Mouse (Mus musculus) kidney, adult 2 months (tissue): ENCODE data around the gene Hdgfl3. TPM values are rescaled to one million over a fixed set of nuclear protein-coding genes. Genes with fewer than 3 reads are reported as not detected.
A peak's percentile ranks its signal among the peaks of the same experiment; 100 is the strongest.

Experiments used
- DNase-seq: peaks from one replicate; pipeline ENCODE4 v3.0.0; 2021
- H3K27ac ChIP-seq: fragments of 200-500 bp; 2 replicates; pipeline ENCODE4 v1.5.1; 2012; ENCODE audit warnings: low read depth, low read length, control low read depth, inconsistent platforms; ENCODE audit not compliant: insufficient read depth
- H3K27me3 ChIP-seq: fragments of 200-500 bp; replicated peaks from 2 replicates; pipeline ENCODE4 v1.6.1; 2012; ENCODE audit warnings: mild to moderate bottlenecking, moderate library complexity, low read length, inconsistent platforms; ENCODE audit not compliant: control insufficient read depth, insufficient read depth
- H3K36me3 ChIP-seq: fragments of 200-500 bp; 2 replicates; pipeline ENCODE4 v1.6.1; 2012; ENCODE audit warnings: mild to moderate bottlenecking, moderate library complexity, low read length, inconsistent platforms; ENCODE audit not compliant: control insufficient read depth, insufficient read depth
- H3K4me1 ChIP-seq: fragments of 200-500 bp; 2 replicates; pipeline ENCODE4 v1.6.1; 2011; ENCODE audit warnings: low read length; ENCODE audit not compliant: control insufficient read depth, insufficient read depth
- H3K4me3 ChIP-seq: fragments of 200-500 bp; 2 replicates; pipeline ENCODE4 v1.5.1; 2011; ENCODE audit warnings: mild to moderate bottlenecking, low read depth, low read length, control low read depth; ENCODE audit not compliant: insufficient read depth
- CTCF ChIP-seq: fragments of 200-500 bp; conservative IDR thresholded peaks from 2 replicates; pipeline ENCODE4 v1.5.1; 2011; ENCODE audit warnings: low read depth, mild to moderate bottlenecking, control low read depth, low read length, moderate library complexity, mixed read lengths; ENCODE audit not compliant: insufficient read depth, insufficient read length
- POLR2A ChIP-seq: fragments of 200-500 bp; IDR thresholded peaks from one replicate; pipeline ENCODE4 v1.6.1; 2011; ENCODE audit warnings: low read depth, low read length, control low read depth
- whole genome bisulfite sequencing: fragments of 180-500 bp; shearing (Covaris S2); methylation state at CpG from one replicate; pipeline ENCODE4 v1.1.7; 2018; 5-methylcytosine and 5-hydroxymethylcytosine counted together
- polyA plus RNA-seq: library from polyadenylated mRNA; depleted of rRNA; stranded (reverse); fragments of >200 nt; gene quantifications from 2 replicates; pipeline ENCODE4 v1.2.3, GENCODE M21; 2012

Hdgfl3 gene
- polyA plus RNA-seq, 1 experiment, result 1.5 TPM

DNA sequence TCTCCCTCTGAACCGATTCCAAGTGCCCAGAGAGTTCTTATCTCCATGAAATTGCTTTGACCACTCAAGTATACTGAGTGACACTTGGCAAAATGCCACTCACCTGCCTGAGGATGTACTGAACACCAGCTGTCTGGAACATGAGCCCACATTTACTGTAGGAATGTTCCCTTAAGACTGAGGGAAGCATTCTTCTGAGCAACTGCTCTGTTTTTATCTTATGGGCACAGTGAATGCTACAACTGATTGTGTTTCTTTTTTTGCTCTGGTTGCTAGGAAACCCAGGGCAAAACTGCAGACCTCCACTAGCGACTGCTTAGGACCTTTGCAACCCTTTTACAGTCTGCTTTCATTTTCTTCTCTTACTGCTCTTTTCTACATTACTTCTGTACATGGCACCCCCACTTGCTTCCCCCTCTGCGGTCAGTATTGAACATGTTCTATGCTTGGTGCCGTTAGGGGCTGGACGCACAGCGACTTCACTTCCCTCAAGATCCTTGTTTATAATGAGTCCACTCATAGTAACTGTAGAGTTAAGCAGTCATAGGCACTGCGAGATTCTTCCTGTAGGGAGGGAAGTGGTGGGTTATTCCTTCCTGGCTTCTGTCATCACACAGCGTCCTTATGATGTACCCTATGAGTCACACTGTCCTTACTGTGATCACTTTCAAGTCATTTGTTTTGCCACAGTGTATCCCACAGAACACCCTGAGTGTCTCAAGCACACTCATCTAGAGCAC is 79.5 kb downstream of the Hdgfl3 start:
- TF ChIP-seq POLR2A (no peak), CTCF (no peak)
- peaks cover 3% of the 10 kb centered on the region; the same call in 1 of the 2 replicates for H3K4me1 ChIP-seq
- no peaks in the 10 kb centered on the region for H3K36me3 ChIP-seq
- no peak overlapping the region for H3K4me3 ChIP-seq
- H3K27me3 ChIP-seq, result no peaks in the 10 kb centered on the region
- DNase-seq, result no peak
- WGBS, result 53% methylated on average over 8 of the region's 8 CpGs
- no peak overlapping the region for H3K27ac ChIP-seq

DNA sequence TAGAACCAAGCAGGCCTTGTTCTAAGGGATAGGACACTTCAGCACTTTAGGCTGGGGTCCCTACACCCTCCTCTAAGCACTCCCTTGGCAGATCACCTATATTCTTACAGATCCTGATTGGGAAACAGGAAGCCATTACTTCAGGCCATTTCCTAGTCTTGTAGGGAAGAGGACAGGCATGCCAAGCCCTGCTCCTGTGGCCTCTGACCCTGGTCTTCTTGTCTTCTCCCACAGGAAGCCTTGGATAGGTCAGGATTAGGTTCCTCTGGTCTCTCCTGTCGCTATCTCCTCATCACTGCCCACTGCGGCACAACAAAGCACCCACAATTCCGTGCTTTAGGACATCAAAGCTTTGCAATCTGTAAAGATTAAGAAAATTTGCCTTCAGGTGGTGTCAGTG is 82.6 kb downstream of the Hdgfl3 start:
- TF ChIP-seq POLR2A (no peak), CTCF (no peak)
- WGBS, result 72% methylated on average over 3 of the region's 3 CpGs
- Histone ChIP-seq H3K4me1 (peaks cover 3% of the 10 kb centered on the region; the same call in 1 of the 2 replicates), H3K27ac (peak overlapping the region; percentile 70), H3K27me3 (no peaks in the 10 kb centered on the region), H3K4me3 (no peak overlapping the region), H3K36me3 (no peaks in the 10 kb centered on the region)
- peak; percentile 57 for DNase-seq

DNA sequence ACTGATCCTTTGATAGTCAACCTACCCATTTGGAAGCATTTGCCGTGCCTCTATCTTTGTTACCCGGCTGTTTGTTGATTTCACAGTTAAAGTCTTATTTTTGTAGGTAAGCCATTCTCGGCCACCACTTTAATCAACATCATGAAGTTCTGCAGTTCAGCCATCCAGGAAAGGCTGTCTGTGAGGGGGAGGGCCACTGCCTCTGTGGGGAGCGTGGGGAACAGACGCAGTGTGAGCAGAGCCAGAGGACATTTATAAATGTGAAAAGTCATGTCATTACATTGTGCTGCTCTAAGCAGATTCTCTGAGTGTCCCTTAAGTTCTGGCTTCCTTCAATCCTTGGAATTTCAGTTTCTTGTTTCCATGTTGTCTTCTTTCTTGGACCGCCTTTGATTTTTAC is 84.1 kb downstream of the Hdgfl3 start:
- Histone ChIP-seq H3K4me3 (no peak overlapping the region), H3K27me3 (no peaks in the 10 kb centered on the region), H3K27ac (no peak overlapping the region), H3K36me3 (no peaks in the 10 kb centered on the region), H3K4me1 (peaks cover 3% of the 10 kb centered on the region; the same call in 1 of the 2 replicates)
- 61% methylated on average over 6 of the region's 6 CpGs for WGBS
- TF ChIP-seq CTCF (no peak), POLR2A (no peak)
- DNase-seq, result no peak

DNA sequence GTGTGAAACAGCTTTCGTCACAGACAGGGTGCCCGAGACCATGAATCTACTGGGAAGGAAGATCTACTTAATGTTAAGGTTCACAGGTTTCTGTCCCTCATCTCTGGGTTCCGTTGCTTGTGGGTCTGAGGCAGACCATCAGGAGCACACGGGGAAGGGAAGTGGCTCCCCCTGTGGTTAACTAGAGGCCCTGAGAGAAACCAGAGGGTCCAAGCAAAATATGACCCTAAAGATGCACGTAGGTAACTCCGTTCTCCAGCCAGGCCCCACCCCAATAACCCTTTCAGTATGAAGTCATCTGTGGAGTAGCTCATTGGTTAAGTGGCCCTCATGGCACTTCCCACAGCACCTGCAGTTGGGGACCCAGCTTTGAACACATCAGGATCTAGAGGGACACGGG is 84.6 kb downstream of the Hdgfl3 start:
- H3K4me3 ChIP-seq, result no peak overlapping the region
- no peaks in the 10 kb centered on the region for H3K36me3 ChIP-seq
- no peak for DNase-seq
- whole genome bisulfite sequencing, result 91% methylated on average over 7 of the region's 7 CpGs
- H3K27ac ChIP-seq, result no peak overlapping the region
- peaks cover 3% of the 10 kb centered on the region; the same call in 1 of the 2 replicates for H3K4me1 ChIP-seq
- TF ChIP-seq CTCF (no peak), POLR2A (no peak)
- H3K27me3 ChIP-seq, result no peaks in the 10 kb centered on the region

DNA sequence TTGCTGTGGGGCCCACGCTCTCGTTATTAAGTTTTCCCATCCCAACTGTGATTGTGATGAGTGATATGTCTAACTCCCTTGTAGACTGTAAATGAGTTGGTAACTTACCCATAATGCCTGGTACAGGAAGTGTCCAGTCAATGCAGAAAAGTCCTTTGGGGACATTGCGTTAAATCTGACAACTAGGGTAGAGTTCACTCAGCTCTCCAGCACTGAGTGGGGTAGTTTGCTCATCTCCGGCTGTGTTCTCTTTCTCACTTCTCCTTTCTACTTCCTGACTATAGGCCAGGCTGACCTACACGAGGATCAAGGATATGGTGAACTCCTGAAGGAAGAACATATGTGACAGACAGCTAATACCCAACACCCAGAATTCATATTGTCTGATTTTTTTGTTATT is 85.1 kb downstream of the Hdgfl3 start:
- Histone ChIP-seq H3K27me3 (no peaks in the 10 kb centered on the region), H3K36me3 (no peaks in the 10 kb centered on the region), H3K4me3 (no peak overlapping the region), H3K4me1 (peaks cover 3% of the 10 kb centered on the region; the same call in 1 of the 2 replicates), H3K27ac (no peak overlapping the region)
- 88% methylated on average over 5 of the region's 5 CpGs for WGBS
- no peak for DNase-seq
- TF ChIP-seq POLR2A (no peak), CTCF (no peak)

DNA sequence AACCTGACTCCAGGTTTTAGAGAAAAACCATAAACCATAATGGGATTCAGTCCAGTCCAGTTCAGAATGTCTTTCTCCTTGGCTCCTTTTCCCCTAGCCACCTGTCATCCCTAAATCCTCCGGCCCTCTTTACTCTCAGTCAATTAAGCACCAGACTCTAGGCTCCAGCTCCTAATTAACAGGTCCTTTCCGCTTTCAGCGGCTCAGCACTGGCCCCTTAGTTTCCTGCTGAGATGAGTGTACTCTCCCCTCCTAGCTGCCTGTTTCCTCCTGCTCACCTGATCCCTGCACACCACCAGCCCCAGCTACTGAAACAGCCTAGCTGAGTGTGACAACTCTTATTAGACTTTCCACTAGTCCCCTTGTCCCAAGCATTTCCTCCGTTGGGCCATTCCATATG is 86.5 kb downstream of the Hdgfl3 start:
- DNase-seq, result no peak
- peaks cover 3% of the 10 kb centered on the region; the same call in 1 of the 2 replicates for H3K4me1 ChIP-seq
- 50% methylated on average over 4 of the region's 4 CpGs for WGBS
- H3K27me3 ChIP-seq, result no peaks in the 10 kb centered on the region
- H3K27ac ChIP-seq, result no peak overlapping the region
- no peaks in the 10 kb centered on the region for H3K36me3 ChIP-seq
- TF ChIP-seq CTCF (no peak), POLR2A (no peak)
- no peak overlapping the region for H3K4me3 ChIP-seq

DNA sequence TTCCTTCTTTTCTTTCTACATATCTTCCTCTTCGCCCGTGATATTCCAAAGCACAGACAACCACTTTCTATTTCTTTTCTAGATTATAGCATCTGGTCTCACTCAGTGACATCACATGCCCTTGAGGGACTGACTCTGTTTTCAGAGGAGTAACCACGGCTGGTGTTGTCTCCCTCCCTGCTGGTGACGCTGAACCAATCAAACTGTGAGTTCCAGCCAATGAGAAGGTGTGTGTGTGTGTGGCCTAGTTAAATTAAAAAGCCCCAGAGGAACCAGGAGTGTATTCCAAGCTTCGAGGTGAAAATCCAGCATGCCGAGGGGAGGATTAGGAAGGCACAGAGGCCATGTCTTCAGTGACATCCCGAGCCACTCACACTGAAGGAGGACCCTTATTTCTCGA is 87.3 kb downstream of the Hdgfl3 start:
- no peak for TF ChIP-seq POLR2A
- TF ChIP-seq CTCF, result no peak
- no peak overlapping the region for H3K4me3 ChIP-seq
- DNase-seq, result no peak
- 55% methylated on average over 8 of the region's 8 CpGs for WGBS
- no peaks in the 10 kb centered on the region for H3K27me3 ChIP-seq
- H3K36me3 ChIP-seq, result no peaks in the 10 kb centered on the region
- H3K27ac ChIP-seq, result no peak overlapping the region
- H3K4me1 ChIP-seq, result peaks cover 3% of the 10 kb centered on the region; the same call in 1 of the 2 replicates

DNA sequence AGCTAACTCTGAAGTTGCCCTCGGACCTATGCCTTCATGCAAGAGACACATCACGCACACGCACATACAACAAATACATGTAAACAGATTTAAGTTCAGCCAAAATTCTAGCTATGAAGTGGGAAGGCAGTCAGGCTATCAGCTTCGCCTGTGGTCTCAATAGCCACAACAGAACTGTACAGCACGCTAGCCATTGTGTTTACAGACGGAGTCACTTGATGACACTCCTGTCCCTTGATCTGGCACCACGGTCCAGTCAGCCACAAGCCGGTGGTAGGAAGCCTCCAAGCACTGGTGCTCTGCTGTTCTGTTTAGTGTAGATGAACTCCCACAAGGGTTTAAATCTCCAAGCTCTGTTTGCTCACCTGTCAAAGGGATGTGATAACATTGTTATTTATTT is 88.3 kb downstream of the Hdgfl3 start:
- Histone ChIP-seq H3K4me3 (no peak overlapping the region), H3K36me3 (no peaks in the 10 kb centered on the region), H3K27ac (no peak overlapping the region), H3K4me1 (no peaks in the 10 kb centered on the region), H3K27me3 (no peaks in the 10 kb centered on the region)
- no peak for DNase-seq
- WGBS, result 79% methylated on average over 8 of the region's 8 CpGs
- no peak for TF ChIP-seq CTCF
- TF ChIP-seq POLR2A, result no peak
